Mouse (Mus musculus) spleen, adult 2 months (tissue): Measurements from ENCODE around the gene Gm17949.

Source experiments
- CTCF ChIP-seq: fragments of 200-500 bp; IDR thresholded peaks from 2 replicates; pipeline ENCODE4 v1.5.1; 2011; ENCODE audit warnings: mild to moderate bottlenecking, inconsistent platforms; ENCODE audit not compliant: insufficient read depth, insufficient read length, insufficient replicate concordance; ENCODE audit errors: extremely low read depth
- POLR2A ChIP-seq: fragments of 200-500 bp; IDR thresholded peaks from 2 replicates; pipeline ENCODE4 v1.6.1; 2011; ENCODE audit warnings: low read depth, low read length, inconsistent platforms

DNA sequence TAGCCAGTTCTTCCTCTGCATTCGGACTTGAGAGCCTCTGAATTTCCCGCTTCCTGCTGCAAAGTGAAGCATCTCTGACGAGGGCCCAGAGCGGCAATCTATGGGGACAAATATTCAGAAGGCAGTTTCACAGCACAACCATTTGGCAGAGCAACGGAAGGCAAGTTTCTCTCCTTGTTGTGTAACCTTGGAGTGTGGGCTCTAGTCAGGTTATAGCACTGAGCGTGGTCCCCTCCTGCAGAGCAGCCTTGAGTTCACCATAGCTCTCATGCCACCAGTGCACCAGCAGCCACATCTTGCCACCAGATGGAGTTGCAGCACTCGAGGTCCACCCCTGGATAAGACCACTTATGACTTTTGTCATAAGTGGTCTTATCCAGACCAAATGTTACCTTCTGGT, 22.8 kb upstream of the Gm17949 start:
- TF ChIP-seq POLR2A = no peak
- TF ChIP-seq CTCF = no peak
